Mouse (Mus musculus) heart, postnatal 4 days (tissue): ENCODE results near the gene Gtf2h4. TPM values are rescaled to one million over a fixed set of nuclear protein-coding genes. Genes with fewer than 3 reads are reported as not detected.

Source experiments
- DNase-seq: peaks from one replicate; pipeline ENCODE4 v3.0.0; 2021
- total RNA-seq, 2 experiments: library from RNA; stranded (reverse); gene quantifications; 2 replicates each; pipeline ENCODE4 v1.2.3; 2021

The Gtf2h4 gene
- 10 to 100 TPM; 19.4 to 20.9 TPM for total RNA-seq

- DNase-seq: peak; percentile 91
These were observed at the start of gene Gtf2h4 for GRCm38 (mm10) chr17:35673416-35674035. Gene Gtf2h4 (minus strand): TSS chr17:35673739.

- peak; percentile 28 for DNase-seq
These were observed 48.1 kb upstream of the Gtf2h4 start for GRCm38 (mm10) chr17:35721676-35722075.

- DNase-seq: peak; percentile 81
These were observed 46.8 kb upstream of the Gtf2h4 start for GRCm38 (mm10) chr17:35720340-35720727.

- DNase-seq: peak; percentile 71
These were observed 46.2 kb upstream of the Gtf2h4 start for GRCm38 (mm10) chr17:35719616-35720339.

DNA sequence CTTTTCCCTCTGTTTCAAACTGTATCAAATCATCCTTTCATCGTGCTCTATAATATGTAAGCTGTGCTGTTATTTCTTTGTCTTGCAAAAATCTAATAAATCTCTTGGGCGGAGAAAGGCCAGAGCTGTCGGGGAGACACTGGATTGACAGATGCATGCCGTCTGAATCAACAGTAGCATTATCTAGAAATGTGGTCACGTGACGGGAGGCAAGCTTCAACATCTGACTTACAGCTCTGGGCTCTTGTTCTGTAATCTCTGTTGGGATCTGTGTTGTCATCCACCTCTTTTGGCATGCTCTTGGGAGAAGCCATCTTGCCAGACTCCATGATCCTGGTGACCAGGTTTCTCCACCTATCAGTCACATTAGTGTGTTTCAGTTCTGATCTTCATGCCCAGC lies 43.5 kb upstream of the Gtf2h4 start:
- no peak for DNase-seq

DNA sequence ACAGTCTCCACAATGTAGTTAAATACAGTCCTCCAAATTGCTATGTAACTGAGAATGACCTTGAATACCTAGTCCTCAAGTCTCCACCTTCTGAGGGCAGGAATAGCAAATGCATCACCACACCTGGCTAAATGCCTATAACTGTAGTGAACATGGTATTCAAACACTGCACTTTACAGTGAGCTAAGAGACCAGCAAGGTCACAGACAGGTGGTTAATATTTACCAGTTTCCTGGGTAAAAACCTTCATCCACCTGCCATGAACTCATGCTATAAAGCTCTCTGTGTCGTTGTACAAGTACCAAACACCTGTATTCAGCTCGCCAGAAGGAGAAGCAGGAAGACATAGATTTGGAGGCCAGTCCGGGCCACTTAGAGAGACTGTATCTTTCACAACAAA lies 42.6 kb upstream of the Gtf2h4 start:
- no peak for DNase-seq

DNA sequence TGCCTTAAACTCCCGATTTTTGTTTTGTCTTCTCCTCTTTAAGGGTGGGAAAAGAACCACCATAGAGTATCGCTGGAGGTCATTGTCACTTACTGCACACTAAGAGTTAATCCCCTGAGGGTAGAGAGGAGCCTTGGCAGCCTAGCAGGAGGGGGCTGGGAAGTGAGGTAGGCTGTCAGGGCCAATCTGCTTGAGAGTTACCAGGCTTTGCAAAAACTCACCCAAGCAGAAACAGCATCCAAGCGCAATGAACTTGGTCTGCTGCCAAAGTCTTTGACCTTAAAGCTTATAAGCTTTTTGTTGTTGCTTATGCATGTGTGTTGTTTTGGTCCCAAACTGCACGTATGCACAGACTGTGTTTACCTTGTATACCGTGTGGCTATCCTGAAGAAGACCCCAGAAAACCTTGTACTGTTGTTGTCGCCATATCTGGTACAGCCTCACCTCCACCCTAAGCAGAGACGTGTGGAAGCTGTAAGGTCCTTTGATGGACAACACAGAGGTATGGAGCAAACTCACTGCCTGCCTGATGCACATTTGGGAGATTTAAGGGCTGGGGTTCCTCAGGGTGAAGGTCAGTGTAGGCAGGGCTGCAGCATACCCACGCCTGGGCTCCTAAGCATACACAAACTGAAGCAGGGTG lies 37.3 kb upstream of the Gtf2h4 start:
- peak; percentile 76 for DNase-seq

DNA sequence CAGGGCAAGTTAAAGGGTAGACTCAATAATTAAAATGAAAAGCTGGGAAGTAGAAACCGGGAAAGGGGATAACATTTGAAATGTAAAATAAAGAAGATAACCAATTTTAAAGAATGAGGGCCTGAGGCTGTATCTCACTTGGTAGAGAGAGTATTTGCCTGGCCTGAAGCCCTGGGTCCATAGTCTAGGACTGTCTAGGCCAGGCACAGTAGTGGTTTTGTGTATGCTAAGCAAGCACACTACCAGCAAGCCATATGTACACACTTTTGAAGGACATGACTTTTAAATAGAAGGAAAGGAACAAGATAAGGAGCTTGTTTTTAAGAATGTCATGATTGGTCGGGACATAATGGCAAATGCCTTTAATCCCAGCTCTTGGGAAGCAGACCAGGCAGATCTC lies 35.1 kb upstream of the Gtf2h4 start:
- DNase-seq: no peak

DNA sequence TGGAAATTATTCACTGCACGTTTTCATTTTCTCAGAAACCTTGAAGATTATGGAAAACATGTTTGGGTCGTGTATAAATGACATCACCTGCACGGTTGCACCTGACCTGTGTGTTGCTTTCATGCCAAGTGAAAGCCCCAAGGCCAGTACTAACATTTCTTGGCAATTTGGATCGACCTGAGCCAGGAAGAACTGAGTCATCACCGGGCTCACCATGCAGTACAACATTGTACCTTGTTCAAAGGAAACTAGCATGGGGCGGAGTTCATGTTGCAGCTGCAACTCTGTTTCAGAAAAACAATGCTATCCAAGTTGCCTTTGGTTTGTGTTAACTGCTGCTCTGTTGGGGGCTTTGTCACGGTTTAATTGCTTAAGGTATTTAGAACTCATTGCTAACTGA lies 34.4 kb upstream of the Gtf2h4 start:
- no peak for DNase-seq

- DNase-seq: peak; percentile 74
These were observed 32.3 kb upstream of the Gtf2h4 start for GRCm38 (mm10) chr17:35705836-35706235.

DNA sequence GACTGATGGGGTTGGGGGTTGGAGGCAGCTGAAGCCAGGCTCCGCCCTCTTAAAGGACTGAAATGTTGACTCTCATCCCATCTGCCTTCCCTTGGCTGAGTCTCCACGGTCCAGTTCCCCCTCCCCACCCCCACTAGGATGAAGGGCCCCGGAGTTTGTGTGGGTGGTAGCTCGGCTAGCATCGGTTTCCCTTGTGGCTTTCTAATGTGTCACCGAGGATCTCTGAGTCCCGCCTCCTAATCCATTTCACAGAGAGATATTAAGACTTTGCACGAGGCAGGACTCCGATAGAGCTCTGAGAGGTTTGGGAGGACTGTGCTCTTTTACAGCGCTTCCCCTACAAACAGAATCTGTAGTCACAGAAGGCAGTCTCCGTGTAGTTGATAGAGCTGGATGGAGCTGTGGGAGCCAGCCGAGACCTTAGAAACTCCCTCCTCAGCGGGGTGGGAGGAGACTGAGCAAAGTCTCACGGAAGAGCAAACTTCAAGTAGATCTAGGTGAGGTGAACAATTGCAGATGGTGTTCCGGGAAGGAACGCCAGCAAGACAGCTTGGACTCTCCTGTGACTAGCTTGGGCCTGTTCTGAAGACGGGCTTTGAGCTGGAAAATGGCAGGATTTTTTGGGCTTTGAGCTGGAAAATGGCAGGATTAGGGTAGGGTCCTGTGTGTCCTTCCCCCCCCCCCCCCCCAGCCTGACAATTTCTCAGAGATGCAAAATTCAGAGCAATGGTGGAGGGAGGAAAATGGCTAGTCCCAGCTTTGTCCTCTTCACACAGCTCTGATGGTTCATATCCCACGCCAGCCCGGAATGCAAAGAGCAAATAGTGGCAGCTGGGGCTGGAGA lies 31.3 kb upstream of the Gtf2h4 start, which contains the start of gene Ddr1:
Gene Ddr1, minus strand, starts transcription at position 1 of the 844 bp plus-strand sequence.
- DNase-seq: peak; percentile 60

DNA sequence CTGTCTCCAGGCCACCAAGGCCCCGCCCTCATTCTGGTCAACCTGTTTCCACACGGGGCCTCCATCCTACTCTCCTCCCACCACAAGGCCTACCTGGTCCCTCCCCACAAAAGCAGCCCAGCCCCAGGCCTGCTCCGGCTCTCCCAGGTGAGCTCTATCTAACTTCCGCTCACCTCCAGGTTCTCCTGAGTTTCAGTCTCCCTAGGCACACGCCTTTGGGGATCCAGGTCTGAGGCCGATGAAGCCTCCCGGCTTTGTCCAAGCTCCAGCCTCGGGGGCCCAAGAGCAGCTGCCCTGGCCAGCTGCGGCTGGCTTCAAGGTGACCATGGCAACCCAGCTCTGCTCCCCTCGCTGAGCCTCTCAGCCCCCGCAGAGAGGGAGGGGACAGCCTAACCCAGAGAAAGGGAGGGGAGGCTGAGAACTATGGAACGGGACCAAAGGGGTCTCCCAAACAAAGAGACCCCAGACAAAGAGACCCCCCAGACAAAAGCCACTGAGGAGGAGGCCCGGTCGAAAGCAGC lies 30.3 kb upstream of the Gtf2h4 start:
- DNase-seq: no peak

DNA sequence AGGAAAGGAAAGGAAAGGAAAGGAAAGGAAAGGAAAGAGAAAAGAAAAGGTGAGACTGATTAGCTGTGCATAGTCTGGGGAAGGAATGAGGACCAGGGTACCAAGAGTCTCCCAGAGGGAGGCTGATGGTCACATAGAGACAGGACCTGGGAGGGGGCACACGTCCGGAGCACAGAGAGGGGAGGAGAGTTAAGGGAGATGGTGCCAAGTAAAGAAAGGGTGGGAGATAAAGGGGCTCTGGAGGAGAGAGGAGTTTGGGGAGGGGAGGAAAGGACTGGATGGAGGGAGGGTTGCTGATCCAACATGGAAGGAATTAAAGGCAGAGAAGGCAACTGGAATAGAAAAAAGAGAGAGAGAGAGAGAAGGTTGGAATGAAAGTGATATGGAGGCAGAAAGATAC lies 29.5 kb upstream of the Gtf2h4 start:
- DNase-seq: no peak

GRCm38 (mm10) chr17:35702605-35703004 lies 29.1 kb upstream of the Gtf2h4 start:
- DNase-seq: no peak

DNA sequence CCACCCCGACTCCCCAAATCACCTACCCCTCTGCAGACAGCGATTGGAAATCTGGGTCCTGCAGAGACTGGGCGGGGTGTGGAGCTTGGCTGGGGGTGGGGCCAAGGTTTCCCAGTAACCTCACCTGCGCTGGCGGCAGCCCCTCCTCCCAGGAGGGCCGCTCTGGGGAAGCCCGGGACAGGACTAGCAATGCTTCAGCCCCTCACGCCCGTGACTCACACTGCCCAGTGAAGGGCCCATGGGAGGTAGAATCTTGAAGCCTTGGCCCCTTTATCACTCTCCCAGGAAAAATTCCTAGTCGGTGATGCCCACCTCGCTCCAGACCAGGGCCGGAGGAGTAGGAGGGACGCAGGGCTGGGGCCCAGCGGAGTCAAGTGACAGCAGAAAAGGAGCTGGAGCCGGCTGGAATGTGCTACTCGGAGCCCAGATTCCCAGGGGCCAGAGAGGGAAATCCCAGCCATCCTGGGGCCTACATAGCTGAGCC lies 28.5 kb upstream of the Gtf2h4 start:
- peak; percentile 65 for DNase-seq

DNA sequence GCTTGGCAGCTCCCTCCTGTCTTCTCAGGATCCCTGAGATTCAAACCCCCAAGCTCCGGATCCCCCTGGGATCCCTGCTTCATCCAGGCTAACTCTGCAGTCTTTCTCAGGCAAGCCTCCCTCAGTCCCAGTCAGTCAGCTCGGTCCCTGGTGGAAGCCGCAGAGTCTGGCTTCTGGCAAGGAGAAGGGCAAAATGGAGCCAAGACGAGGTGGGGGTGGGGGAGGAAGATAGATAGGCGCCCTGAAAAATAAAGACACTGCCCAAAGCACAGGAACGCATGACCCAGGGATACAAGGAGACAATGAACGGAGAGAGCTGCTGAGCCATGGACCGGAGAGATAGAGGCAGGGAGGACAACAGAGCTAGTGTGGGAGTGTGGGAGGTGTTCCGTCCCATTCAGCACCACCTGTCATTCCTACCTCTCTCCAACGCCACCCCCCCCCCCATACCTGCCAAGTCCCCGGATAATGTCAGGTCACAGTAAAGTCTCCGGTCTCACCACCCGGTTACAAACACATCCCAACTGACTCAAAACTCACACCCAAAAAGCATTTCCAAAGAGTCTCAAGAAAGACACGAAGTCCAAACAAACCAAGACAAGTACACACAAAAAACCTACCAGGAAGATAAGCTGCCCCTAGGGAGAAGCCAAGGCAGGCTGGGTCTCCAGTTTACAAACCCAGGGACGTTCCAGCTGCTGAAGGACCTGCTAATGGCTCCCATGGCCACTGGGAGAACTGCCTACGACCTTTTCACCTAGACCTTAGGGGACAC lies 27.9 kb upstream of the Gtf2h4 start:
- peak; percentile 59 for DNase-seq

DNA sequence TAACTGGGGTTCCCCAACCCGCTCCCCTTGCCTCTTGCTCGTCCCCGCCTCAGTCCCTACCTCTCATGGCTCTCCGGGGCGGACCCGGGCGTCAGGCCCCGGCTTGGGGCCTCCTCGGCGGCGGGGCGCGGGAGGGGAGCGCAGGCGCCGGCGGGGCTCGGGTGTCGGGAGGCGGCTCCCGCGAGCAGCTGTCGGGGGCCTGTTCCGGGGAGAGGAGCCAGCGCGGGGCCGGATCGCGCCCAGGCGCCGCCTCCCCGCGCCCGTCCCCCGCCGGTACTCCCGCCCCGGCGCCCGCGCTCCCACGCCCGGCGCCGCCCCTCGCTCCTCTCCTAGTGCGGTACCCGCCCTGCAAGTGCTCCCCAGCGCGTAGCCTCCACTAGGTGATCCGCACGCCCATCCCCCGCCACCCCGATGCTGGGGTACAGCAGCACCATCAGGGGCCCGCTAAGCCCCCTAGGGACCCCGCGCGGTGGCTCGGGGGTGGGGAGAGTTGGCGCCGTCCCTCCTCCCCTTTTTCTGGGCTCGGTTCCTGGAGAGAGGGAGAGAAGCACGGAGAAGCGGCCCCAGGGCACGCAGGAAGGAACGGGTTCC lies 26.9 kb upstream of the Gtf2h4 start:
- DNase-seq: peak; percentile 85

GRCm38 (mm10) chr17:35699919-35700318 lies 26.4 kb upstream of the Gtf2h4 start:
- DNase-seq: peak; percentile 88

DNA sequence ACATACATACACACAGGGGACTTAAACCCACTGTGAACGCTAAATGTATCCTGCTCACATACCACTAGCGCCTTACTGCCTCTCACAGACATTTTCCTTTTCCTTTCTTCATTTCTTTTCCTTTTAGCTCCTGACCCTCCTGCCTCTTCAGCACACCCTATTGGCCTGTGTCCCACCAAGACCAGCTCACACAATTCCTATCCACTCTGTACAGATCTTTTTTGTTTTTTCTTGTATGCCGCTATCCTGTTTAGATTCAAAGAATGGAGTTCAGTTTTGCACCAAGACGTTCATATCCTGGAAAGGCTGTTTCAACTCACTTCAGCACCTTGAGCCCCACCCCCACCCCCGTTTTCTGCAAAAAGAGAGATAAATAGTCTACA lies 25.0 kb upstream of the Gtf2h4 start:
- DNase-seq: no peak

GRCm38 (mm10) chr17:35697759-35698500 lies 24.4 kb upstream of the Gtf2h4 start:
- peak; percentile 48 for DNase-seq

DNA sequence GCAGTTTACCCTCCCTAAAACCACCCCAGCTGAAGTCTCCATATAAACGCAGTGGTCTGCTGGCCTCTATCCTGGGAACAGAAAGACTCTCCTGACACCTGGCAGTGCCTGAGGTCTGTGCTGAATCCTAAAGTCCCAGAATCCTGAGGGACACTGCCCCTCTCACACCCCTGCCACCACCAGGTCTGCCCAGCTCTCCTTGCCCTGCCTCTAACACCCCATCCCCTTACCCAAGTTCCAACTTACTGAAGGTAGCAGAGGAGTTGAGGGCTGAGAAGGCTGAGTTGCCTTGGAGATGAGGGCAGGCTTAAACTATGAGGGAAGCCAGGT lies 23.9 kb upstream of the Gtf2h4 start:
- DNase-seq: no peak
